Mouse (Mus musculus): Measurements from ENCODE around the gene Dmrt2. TPM values are rescaled to one million over a fixed set of nuclear protein-coding genes. Genes with fewer than 3 reads are reported as not detected.

Gene Dmrt2
- not detected in 2 replicates for polyA plus RNA-seq (2012; ENCODE audit: low replicate concordance)

GRCm38 (mm10) chr19:25672101-25672950 is at the start of gene Dmrt2:
Gene Dmrt2, plus strand, starts transcription at chr19:25672411.

Other genes starting within 250 kb of the Dmrt2 start
- not detected in 2 replicates for gene Dmrt1, start 166.8 kb upstream of the Dmrt2 start, polyA plus RNA-seq (2012; ENCODE audit: low replicate concordance)
- 0.28 TPM in 1 of 2 replicates, not detected in the other for gene Dmrt3, start 62.1 kb upstream of the Dmrt2 start, polyA plus RNA-seq (2012; ENCODE audit: low replicate concordance)

All from leukemia stem cell, adult 10-12 weeks (primary cell).